Mouse (Mus musculus) lung, postnatal 0 days (tissue): Measurements from ENCODE around the gene Hist2h3c1.
"Not testable (repeated sequence)": the region's sequence is repeated elsewhere in the genome, so short reads cannot be mapped to it uniquely, and the experiment has no call there.

Source experiments
- CTCF ChIP-seq: IDR thresholded peaks from 2 replicates; pipeline ENCODE4 v1.5.1; 2016; ENCODE audit warnings: antibody characterized with exemption, mild to moderate bottlenecking
- EP300 ChIP-seq: IDR thresholded peaks from 2 replicates; pipeline ENCODE4 v1.6.1; 2016; ENCODE audit warnings: antibody characterized with exemption, mild to moderate bottlenecking, control low read depth

DNA sequence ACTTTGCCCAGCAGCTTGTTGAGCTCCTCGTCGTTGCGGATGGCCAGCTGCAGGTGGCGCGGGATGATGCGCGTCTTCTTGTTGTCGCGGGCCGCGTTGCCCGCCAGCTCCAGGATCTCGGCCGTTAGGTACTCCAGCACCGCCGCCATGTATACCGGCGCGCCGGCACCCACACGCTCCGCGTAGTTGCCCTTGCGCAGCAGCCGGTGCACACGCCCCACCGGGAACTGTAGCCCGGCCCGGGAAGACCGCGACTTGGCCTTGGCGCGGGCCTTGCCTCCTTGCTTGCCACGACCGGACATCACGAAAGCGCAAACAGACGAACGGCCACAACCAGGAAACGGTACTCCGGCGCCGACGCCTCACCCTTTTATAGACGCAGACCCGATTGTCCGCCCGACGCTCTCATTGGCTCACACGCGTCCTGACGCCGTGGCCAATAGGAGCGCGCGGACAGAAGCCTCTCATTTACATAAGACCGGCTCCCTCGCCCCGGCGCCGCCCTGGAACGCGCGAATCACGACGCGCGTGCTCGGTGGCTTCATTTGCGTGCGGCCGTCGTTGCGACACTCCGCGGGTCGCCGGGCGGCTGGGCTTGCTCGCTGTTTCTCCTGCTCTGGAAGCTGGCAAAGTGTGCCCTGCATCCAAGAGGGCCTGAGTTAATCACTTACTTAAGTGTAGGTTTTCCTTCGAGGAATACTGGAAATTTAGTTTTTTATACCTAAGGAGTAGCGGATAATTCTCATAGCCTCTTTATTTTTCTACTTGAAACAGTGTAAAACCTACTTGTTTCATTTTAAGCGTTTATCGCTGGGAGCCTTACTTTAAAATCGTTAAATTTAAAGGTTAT is 6.3 kb upstream of the Hist2h3c1 start, which contains the start of gene Hist2h2aa2:
- TF ChIP-seq EP300, CTCF: not testable (repeated sequence)
